Comparison of ENCODE assay signal across 19 mouse cellular contexts in the genomic region with DNA sequence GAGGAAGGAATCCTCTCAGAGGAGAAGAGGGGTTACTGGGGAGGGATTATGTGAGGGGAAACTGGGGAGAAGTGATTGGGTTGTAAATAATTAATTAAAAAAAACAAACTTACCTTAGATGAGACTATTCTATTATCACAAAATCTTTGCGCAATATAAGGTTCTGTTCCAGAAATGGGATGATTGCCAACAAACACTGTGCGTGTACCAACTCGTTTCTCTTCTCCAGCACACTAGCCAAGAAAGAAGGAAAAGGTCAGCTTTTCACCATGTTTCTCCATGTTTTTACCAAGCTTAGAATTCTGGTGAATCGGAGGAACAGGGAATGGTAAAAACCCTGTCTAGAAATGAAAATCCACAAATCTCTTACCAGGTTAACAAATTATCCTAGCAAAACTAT.
"Had no signal": no experiment of that assay in that cellular context is flagged by ENCODE, and none has a peak within 500 bp of the region (broad histone marks: within the 10 kb centered on the region; RNA-seq: fewer than 3 reads in every experiment).

No protein-coding gene starts in this region.

- H3K36me3 ChIP-seq: liver, embryonic 12.5 days; lung, embryonic 15.5 days; midbrain, embryonic 13.5 days; midbrain, embryonic 15.5 days; neural tube, embryonic 12.5 days; stomach, embryonic 15.5 days had no signal

- H3K27ac ChIP-seq: liver, embryonic 12.5 days; liver, embryonic 14.5 days; lung, embryonic 15.5 days; macrophage; midbrain, embryonic 13.5 days; midbrain, embryonic 15.5 days; neural tube, embryonic 12.5 days; stomach, embryonic 15.5 days; stomach, postnatal 0 days had no signal

- H3K9me3 ChIP-seq: liver, embryonic 12.5 days; lung, embryonic 15.5 days; megakaryocyte, embryonic 14.5 days; midbrain, embryonic 13.5 days; midbrain, embryonic 15.5 days; neural tube, embryonic 12.5 days; stomach, embryonic 15.5 days had no signal

- H3K4me3 ChIP-seq: liver, embryonic 12.5 days; lung, embryonic 15.5 days; megakaryocyte, embryonic 14.5 days; midbrain, embryonic 13.5 days; midbrain, embryonic 15.5 days; neural tube, embryonic 12.5 days; stomach, embryonic 15.5 days had no signal

- ATAC-seq: liver, embryonic 12.5 days; lung, postnatal 0 days; midbrain, embryonic 13.5 days; midbrain, embryonic 15.5 days had no signal

- DNase-seq: lung, adult 2 months; lung, postnatal 14 days; lung, postnatal 36 days; right cerebral cortex, postnatal 25 days; right cerebral cortex, postnatal 4 days; thymus, adult 2 months; thymus, postnatal 25 days had no signal

- H3K4me2 ChIP-seq: liver, embryonic 12.5 days; lung, embryonic 15.5 days; midbrain, embryonic 11.5 days; midbrain, embryonic 13.5 days; midbrain, embryonic 15.5 days; neural tube, embryonic 12.5 days; stomach, embryonic 15.5 days had no signal

- H3K27me3 ChIP-seq: liver, embryonic 12.5 days; lung, embryonic 15.5 days; midbrain, embryonic 13.5 days; midbrain, embryonic 15.5 days; neural tube, embryonic 12.5 days; stomach, embryonic 15.5 days had no signal

- H3K4me1 ChIP-seq: liver, embryonic 12.5 days; lung, embryonic 15.5 days; megakaryocyte, embryonic 14.5 days; midbrain, embryonic 13.5 days; midbrain, embryonic 15.5 days; neural tube, embryonic 12.5 days; stomach, embryonic 15.5 days had no signal

- H3K9ac ChIP-seq: liver, embryonic 12.5 days; liver, embryonic 14.5 days; lung, embryonic 15.5 days; midbrain, embryonic 13.5 days; midbrain, embryonic 15.5 days; neural tube, embryonic 12.5 days; stomach, embryonic 15.5 days had no signal
